Mouse (Mus musculus): ENCODE results near the gene Gm26602. TPM values are rescaled to one million over a fixed set of nuclear protein-coding genes. Genes with fewer than 3 reads are reported as not detected.
A peak's percentile ranks its signal among the peaks of the same experiment; 100 is the strongest.

Gm26602 gene
- total RNA-seq, 2 experiments from 2014 or later = not detected

- DNase-seq (ENCODE audit: low spot score) = no peak
- intact Hi-C loops (cut with DNase I) = no loop called here
Observed at GRCm38 (mm10) chr10:79914131-79914947, 3.7 kb downstream of the Gm26602 start.

- intact Hi-C loops (cut with DNase I) = no loop called here
- DNase-seq (ENCODE audit: low spot score) = no peak
Observed at GRCm38 (mm10) chr10:79914948-79915596, 4.4 kb downstream of the Gm26602 start.

GRCm38 (mm10) chr10:79916081-79916480 is 5.4 kb downstream of the Gm26602 start:
- DNase-seq (ENCODE audit: low spot score) = no peak
- intact Hi-C loops (cut with DNase I) = no loop called here

DNA sequence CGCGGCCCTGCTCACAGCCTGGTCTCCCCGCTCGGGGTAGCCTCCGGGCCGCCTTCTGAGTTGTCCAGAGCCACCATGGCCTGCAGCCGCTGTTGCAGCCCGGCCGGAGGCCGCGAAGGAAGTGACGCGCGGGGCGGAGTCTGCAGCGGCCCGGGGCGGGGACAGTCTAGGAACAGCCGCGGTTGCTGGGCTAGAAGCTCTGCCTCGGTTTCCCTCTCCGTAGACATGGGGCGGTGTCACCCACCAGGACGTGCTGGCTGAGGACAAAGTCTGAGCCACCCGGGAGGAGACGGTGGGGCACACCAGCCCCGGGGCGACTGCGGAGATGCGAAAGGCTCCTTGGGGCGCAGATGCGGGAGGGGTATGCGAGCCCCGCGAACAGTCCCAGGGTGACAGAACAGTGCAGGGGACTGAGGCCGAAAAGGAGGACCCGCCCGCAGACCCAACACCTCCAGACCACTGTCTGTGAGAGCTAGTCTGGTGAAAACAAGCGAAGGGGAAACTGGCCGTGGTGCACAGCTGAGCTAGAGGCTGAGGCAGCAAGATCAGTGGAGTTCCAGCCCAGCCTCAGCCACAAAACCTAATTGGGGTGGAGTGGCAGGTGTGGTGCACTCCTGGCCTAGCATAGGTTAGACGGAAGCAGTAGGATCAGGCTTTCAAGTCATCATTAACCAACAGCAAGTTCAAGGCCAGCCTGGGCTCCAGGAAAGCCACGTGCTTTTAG is 6.3 kb downstream of the Gm26602 start, which contains the start of gene Kiss1r:
Kiss1r (plus strand) TSS at position 164 of the 724 bp plus-strand sequence.
- intact Hi-C loops (cut with DNase I) = no loop called here
- DNase-seq (ENCODE audit: low spot score) = peak; percentile 78

DNA sequence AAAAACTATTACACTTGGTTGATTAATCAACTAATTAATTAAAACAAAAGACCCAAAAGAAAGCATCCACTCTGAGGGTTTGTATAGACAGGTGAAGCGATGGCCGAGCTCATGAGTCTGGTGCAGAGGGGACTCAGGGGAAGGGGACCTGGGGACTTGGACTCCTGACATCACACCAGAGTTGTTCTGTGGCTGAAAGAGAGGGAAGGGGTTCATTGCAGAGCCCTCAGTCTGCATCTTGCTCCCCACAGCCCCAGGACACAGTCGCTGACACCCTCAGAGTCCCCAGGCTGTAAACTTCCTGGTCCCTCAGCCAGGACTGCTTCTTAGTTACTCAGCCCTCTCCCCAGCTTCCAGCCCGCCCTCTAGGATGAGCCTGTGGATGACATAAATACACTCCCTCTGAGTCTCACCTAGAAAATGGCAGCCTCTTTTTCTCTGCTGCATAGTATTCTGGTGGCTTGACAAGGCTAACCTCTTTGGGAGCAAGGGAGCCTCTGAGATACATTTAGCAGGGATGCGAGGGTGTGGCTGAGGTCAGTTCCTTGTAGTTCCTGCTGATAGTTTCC is 7.0 kb downstream of the Gm26602 start:
- no peak for DNase-seq (ENCODE audit: low spot score)
- intact Hi-C loops (cut with DNase I) = no loop called here

DNA sequence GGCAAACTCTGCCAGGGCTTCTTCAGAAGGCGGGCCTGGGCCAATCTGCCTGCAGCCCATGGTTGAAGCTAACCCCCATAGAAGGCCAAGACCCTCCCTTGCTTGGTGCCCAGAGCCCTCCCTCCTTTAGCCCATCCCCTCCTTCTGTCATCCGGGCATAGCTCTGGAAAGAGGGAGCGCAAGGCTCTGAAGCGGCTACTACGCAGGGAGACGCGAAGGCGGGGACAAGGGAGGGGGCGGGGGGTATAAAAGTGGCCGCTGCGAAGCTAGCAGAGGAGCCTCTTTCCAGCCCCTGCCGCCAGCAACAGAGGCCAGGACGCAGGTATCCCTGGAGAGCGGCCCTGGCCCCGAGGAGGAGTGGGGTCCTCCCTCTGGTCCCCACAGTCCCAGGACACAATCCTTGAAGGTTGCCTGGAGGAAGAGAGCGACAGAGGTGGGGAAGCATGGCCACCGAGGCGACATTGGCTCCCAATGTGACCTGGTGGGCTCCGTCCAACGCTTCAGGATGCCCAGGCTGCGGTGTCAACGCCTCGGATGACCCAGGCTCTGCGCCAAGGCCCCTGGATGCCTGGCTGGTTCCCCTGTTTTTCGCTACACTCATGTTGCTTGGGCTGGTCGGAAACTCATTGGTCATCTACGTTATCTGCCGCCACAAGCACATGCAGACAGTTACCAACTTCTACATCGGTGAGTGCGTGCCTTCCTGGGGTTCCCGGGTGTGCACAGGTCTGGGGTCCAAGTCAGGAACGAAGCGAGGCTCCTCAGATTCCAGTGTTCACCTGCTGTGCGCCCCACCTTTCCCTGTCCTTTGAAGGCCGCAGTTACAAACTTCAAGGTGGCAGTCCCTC is 7.8 kb downstream of the Gm26602 start:
- intact Hi-C loops (cut with DNase I) = no loop called here
- no peak for DNase-seq (ENCODE audit: low spot score)

DNA sequence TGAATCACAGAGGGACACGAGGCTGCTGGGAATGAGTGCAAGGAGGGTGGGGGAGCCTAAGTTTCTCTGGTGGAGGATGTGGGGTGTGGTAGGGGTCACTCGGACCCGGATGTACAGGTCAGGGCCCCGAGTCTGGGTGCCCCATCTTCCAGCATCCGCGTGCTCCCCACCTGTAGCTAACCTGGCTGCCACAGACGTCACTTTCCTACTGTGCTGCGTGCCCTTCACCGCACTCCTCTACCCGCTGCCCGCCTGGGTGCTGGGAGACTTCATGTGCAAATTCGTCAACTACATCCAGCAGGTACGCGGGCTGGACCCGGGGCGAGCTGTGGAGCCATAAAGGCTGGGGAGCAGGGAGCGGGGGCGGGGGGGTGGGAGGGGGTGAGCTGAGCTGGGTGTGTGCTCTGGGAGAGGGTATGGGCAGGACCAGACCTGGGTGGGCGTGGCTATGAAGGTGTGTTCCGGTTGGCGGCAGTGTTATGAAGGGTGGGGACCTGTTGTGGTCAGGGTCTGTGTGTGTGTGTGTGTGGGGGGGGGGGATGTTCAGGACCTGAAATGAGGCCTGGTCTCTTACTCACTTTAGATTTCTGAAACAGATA is 8.7 kb downstream of the Gm26602 start:
- no peak for DNase-seq (ENCODE audit: low spot score)
- intact Hi-C loops (cut with DNase I) = no loop called here

- no peak for DNase-seq (ENCODE audit: low spot score)
- intact Hi-C loops (cut with DNase I) = no loop called here
Observed at GRCm38 (mm10) chr10:79920056-79920890, 9.6 kb downstream of the Gm26602 start.

DNA sequence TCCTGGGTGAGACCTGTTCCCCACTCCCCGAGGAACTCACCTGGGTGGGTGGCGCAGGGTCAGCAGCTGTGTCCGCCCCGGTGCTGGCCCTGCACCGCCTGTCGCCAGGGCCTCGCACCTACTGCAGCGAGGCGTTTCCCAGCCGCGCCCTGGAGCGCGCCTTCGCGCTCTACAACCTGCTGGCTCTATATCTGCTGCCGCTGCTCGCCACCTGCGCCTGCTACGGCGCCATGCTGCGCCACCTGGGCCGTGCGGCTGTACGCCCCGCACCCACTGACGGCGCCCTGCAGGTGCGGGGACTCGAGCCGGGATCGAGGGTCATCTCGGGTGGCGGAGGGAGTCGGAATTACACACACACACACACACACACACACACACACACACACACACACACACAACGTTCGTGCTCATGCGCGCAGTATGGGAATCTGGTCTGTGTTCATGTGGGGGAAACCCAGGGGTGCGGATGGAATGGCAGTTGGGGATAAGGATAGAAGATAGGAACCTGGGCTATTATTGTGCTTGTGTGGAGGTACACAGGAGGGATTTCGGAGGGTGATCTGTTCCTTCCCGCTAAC is 10.4 kb downstream of the Gm26602 start, which contains the start of gene R3hdm4:
R3hdm4 (minus strand) TSS at position 251 of the 578 bp plus-strand sequence.
- no peak for DNase-seq (ENCODE audit: low spot score)
- intact Hi-C loops (cut with DNase I) = no loop called here

DNA sequence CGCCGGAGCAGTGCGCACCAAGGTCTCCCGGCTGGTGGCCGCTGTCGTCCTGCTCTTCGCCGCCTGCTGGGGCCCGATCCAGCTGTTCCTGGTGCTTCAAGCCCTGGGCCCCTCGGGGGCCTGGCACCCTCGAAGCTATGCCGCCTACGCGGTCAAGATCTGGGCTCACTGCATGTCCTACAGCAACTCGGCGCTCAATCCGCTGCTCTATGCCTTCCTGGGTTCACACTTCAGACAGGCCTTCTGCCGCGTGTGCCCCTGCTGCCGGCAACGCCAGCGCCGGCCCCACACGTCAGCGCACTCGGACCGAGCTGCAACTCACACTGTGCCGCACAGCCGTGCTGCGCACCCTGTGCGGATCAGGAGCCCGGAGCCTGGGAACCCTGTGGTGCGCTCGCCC is 10.9 kb downstream of the Gm26602 start:
- DNase-seq (ENCODE audit: low spot score) = no peak
- intact Hi-C loops (cut with DNase I) = no loop called here

DNA sequence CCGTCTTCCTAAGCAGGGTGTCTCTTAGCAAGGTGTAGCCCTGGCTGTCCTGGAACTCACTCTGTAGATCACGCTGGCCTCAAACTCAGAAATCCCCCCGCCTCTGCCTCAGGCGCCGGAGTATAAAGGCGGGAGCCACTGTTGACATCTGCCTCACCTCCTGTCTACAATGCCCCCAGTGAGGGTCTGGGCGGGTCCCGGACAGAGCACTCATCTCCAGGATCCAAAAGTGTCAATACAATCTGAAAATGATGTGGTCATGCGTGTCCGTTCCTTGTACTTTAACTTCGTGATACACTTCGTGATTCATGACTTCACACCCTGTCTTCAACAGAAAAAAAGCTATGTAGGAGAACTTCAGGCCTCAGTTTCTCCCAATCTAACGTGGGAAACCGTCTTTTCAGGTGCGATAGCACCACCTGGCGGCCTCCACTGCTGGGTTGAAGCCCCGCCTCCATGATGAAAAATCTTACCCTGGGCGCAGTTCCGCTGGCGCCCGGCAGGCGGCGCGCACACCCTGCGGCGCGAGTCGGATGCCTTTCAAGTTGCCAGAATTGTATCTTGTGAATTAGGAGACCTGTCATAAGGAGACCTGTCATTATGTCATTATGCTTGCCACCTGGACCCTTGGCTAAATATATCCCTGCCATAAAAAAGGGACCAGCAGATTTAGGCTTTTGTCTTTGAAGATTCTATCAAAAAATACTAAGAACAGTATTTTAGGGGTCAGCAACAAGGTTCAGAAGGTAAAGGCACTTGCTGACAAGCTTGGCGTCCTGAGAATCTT is 14.5 kb downstream of the Gm26602 start:
- DNase-seq (ENCODE audit: low spot score) = peak; percentile 77
- intact Hi-C loops (cut with DNase I) = loop anchor here (1.0 to 2.0 kb wide), 4 partner anchors 33 to 90 kb away; no protein-coding TSS in a partner anchor

DNA sequence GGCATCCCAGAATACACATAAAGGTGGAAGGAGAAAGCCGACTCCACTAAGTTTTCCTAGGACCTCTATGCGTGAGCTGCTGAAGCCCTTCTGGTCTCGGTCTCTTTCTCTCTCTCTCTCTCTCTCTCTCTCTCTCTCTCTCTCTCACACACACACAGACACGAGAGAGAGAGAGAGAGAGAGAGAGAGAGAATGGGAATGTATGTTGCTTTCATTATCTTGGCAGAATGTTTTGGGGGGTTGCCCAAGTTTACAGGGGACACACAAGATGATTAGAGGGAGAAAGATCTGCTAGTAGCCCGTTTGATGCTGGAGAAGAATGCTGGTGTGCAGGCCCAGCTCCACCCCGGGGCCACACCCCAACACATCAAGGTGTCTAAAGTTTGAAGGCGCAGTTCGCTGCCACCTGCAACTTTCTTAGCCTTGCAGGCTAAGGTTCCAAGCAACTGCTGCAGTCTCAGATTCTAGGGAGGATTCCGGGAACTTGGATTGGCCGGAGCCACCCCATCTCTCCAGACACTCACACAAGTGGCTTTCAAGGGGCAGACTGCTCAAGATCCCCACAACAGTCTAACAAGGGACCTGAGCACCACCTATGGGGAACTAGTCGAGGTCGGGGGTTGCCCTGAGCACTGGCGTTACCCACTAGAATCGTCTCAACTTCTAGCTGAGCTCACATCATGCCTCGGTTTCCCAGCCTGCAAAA is 15.3 kb downstream of the Gm26602 start:
- intact Hi-C loops (cut with DNase I) = loop anchor here (1.0 to 2.0 kb wide), 5 partner anchors 32 to 191 kb away; no protein-coding TSS in a partner anchor
- DNase-seq (ENCODE audit: low spot score) = no peak

DNA sequence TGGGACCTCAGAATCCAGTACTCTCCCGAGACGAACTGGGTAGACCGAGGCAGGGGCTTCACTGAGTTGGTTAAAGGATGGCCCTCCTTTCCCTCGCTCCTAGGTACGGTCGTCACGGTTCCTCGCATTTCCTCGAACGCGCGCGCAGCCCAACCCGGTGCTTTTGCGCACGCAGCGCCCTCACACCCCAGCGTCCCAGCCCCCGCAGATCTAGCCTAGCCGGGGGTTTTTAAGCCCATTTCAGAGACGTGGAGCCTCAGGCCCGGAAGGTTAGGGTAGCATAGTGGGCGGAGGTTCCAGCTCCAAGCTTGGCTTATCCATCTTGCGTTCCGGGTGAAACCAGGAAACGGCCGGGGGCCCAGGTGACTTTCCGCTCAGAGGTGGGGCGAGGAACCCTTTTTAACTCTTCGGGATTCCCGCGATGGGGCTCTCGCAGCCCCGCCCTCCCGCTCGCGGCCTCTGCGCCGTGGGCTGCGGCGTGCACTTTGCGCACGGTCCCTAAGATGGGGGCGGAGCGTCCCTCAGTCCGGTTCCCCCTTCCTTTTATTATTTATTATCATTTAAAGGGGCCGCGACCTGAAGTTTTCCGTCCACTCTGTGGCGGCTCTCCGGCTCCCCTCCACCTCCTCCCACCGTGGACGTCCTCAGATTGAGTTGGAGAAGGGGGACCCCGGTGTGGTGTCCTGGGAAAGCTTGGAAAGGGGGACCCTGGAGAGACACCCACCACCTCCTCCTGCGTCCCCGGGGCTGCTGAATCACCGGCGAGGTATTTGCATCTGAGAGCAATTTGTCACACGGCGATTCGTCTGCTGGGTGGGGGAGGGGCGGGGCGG is 16.1 kb downstream of the Gm26602 start, which contains the start of gene Arid3a:
Arid3a (plus strand) TSS at position 553 of the 833 bp plus-strand sequence.
- DNase-seq (ENCODE audit: low spot score) = peak; percentile 80
- intact Hi-C loops (cut with DNase I) = loop anchor here (2.0 kb wide), 1 partner anchor 190 kb away; no protein-coding TSS in a partner anchor

GRCm38 (mm10) chr10:79927324-79928029 is 16.8 kb downstream of the Gm26602 start:
- intact Hi-C loops (cut with DNase I) = loop anchor here (2.0 kb wide), 1 partner anchor 189 kb away; no protein-coding TSS in a partner anchor
- DNase-seq (ENCODE audit: low spot score) = no peak
